Mouse (Mus musculus): Measurements from ENCODE around the gene Chchd3.

GRCm38 (mm10) chr6:32947225-32947624 lies 112.8 kb downstream of the Chchd3 start:
- no peak for TF ChIP-seq USF1 (IDR thresholded peaks at IDR 0.05; ENCODE audit: low read depth, low read length)
- TF ChIP-seq CHD2 (IDR thresholded peaks at IDR 0.05; ENCODE audit: low read length): no peak
- no peak for TF ChIP-seq CTCF (IDR thresholded peaks at IDR 0.05 in 2 of 3, conservative IDR thresholded peaks at IDR 0.05 in 1 of 3; ENCODE audit: control insufficient read depth in 1 of 3, insufficient read depth in 1 of 3, low read depth in 2 of 3, low read length in 3 of 3, poor library complexity in 1 of 3, severe bottlenecking in 1 of 3)
